ENCODE assay signal across 19 mouse cellular contexts in genomic region chr4:57793989-57794388, GRCm38 (mm10).
A peak's percentile ranks its signal among the peaks of the same experiment; 100 is the strongest.
DNase-seq lines count a peak whose midpoint lies in the region; ATAC-seq and TF ChIP-seq lines count a peak whose summit lies in the region.
"Had no signal": no experiment of that assay in that cellular context is flagged by ENCODE, and none has a peak within 500 bp of the region (broad histone marks: within the 10 kb centered on the region; RNA-seq: fewer than 3 reads in every experiment).

No protein-coding gene starts in this region.

- TF ChIP-seq EP300 in ES-Bruce4 (IDR thresholded peaks at IDR 0.05; ENCODE audit: insufficient read depth, low read depth, low read length), result no peak

- H3K4me3 ChIP-seq in heart, embryonic 14.5 days (ENCODE audit: control insufficient read depth in 1 of 2, insufficient read depth in 1 of 2, low read depth in 1 of 2, low read length in 2 of 2), result no peak overlapping the region
- no peak overlapping the region for H3K4me3 ChIP-seq in ES-Bruce4 (ENCODE audit: low read depth, low read length)
- H3K4me3 ChIP-seq in liver, embryonic 16.5 days (ENCODE audit: low read depth, low read length), result no peak overlapping the region
- H3K4me3 ChIP-seq: forebrain, embryonic 15.5 days; hindbrain, embryonic 12.5 days had no signal

- H3K4me2 ChIP-seq in heart, embryonic 14.5 days (ENCODE audit: low read length), result no peak overlapping the region
- H3K4me2 ChIP-seq in liver, embryonic 16.5 days (ENCODE audit: low read depth, low read length), result peak overlapping the region; percentile 10
- H3K4me2 ChIP-seq: forebrain, embryonic 15.5 days; hindbrain, embryonic 12.5 days had no signal

- DNase-seq in heart, postnatal 4 days, result no peak
- DNase-seq in c-Kit-positive CD71-positive TER-119-negative erythroid progenitor cells, embryonic 14.5 days (ENCODE audit: low read depth), result peak; percentile 34
- no peak for DNase-seq in adrenal gland, postnatal 36 days
- no peak for DNase-seq in right cerebral cortex, postnatal 10 days (ENCODE audit: low spot score in 2 of 2)
- DNase-seq in adipocyte (ENCODE audit: low spot score), result no peak
- DNase-seq: cerebellum, adult 8-10 months; embryo, embryonic 11 days; gastrocnemius, postnatal 10 days; kidney, postnatal 25 days; layer of hippocampus, postnatal 36 days; thymus, adult 2 months had no signal

- peak; percentile 22; the same call in 1 of the 2 replicates for ATAC-seq in heart, embryonic 14.5 days (ENCODE audit: insufficient number of reproducible peaks, insufficient read depth, low FRiP score, low read depth)
- peak; percentile 75 for ATAC-seq in liver, embryonic 16.5 days (ENCODE audit: low read depth)
- ATAC-seq: CD4-positive, CD25-positive, alpha-beta regulatory T cell, adult 4 months; forebrain, embryonic 15.5 days; intestine, embryonic 16.5 days; Patski had no signal

- H3K4me1 ChIP-seq in heart, embryonic 14.5 days (ENCODE audit: control insufficient read depth in 2 of 2, insufficient read depth in 2 of 2, low read length in 2 of 2), result peaks cover 26 to 46% of the 10 kb centered on the region in 2 experiments
- H3K4me1 ChIP-seq in ES-Bruce4 (ENCODE audit: control insufficient read depth, insufficient read depth, low read length), result peaks cover 3% of the 10 kb centered on the region
- H3K4me1 ChIP-seq in liver, embryonic 16.5 days (ENCODE audit: control insufficient read depth, low read depth, low read length), result peaks cover 22% of the 10 kb centered on the region
- H3K4me1 ChIP-seq: forebrain, embryonic 15.5 days had no signal

- no peaks in the 10 kb centered on the region for H3K9me3 ChIP-seq in heart, embryonic 14.5 days (ENCODE audit: control insufficient read depth, low read length)
- H3K9me3 ChIP-seq in ES-Bruce4 (replicated peaks; ENCODE audit: control insufficient read depth, insufficient read depth, low read length, poor library complexity, severe bottlenecking), result no peaks in the 10 kb centered on the region
- H3K9me3 ChIP-seq in liver, embryonic 16.5 days (replicated peaks; ENCODE audit: control insufficient read depth, low read length), result no peaks in the 10 kb centered on the region
- H3K9me3 ChIP-seq: forebrain, embryonic 15.5 days; hindbrain, embryonic 12.5 days had no signal

- H3K27me3 ChIP-seq in heart, embryonic 14.5 days (ENCODE audit: control insufficient read depth, insufficient read depth, low read length), result no peaks in the 10 kb centered on the region
- H3K27me3 ChIP-seq in ES-Bruce4 (ENCODE audit: control insufficient read depth, insufficient read depth, low read length, poor library complexity, severe bottlenecking), result no peaks in the 10 kb centered on the region
- H3K27me3 ChIP-seq in liver, embryonic 16.5 days (ENCODE audit: control insufficient read depth, insufficient read depth, low read depth, low read length), result no peaks in the 10 kb centered on the region
- H3K27me3 ChIP-seq: forebrain, embryonic 15.5 days; hindbrain, embryonic 12.5 days; Patski had no signal

- TF ChIP-seq POLR2A in ES-Bruce4 (IDR thresholded peaks at IDR 0.05; ENCODE audit: insufficient read depth, low read length), result no peak

- no peak overlapping the region for H3K9ac ChIP-seq in heart, embryonic 14.5 days (ENCODE audit: low read length)
- no peak overlapping the region; the same call in 1 of the 2 replicates for H3K9ac ChIP-seq in ES-Bruce4 (ENCODE audit: low read depth, poor library complexity, severe bottlenecking)
- H3K9ac ChIP-seq in liver, embryonic 16.5 days (ENCODE audit: low read depth, low read length), result no peak overlapping the region
- H3K9ac ChIP-seq: forebrain, embryonic 15.5 days; hindbrain, embryonic 12.5 days had no signal

- no peaks in the 10 kb centered on the region; the same call in 1 of the 2 replicates for H3K36me3 ChIP-seq in heart, embryonic 14.5 days (ENCODE audit: control insufficient read depth, insufficient read depth, low read length)
- no peaks in the 10 kb centered on the region for H3K36me3 ChIP-seq in ES-Bruce4 (ENCODE audit: control insufficient read depth, insufficient read depth, low read length, poor library complexity, severe bottlenecking)
- H3K36me3 ChIP-seq in liver, embryonic 16.5 days (ENCODE audit: control insufficient read depth, insufficient read depth), result no peaks in the 10 kb centered on the region
- H3K36me3 ChIP-seq: forebrain, embryonic 15.5 days; hindbrain, embryonic 12.5 days had no signal

- peak overlapping the region; percentile 11 to 13; a peak in 2 of 4 replicates for H3K27ac ChIP-seq in heart, embryonic 14.5 days (replicated peaks in 1 of 2; ENCODE audit: control insufficient read depth in 1 of 2, insufficient read depth in 1 of 2, low read depth in 2 of 2, low read length in 2 of 2)
- H3K27ac ChIP-seq in ES-Bruce4 (ENCODE audit: insufficient read depth, low read length), result peak overlapping the region; percentile 83
- H3K27ac ChIP-seq in liver, embryonic 16.5 days (ENCODE audit: low read length), result peak overlapping the region; percentile 5; the same call in 1 of the 2 replicates
- H3K27ac ChIP-seq: forebrain, embryonic 15.5 days; hindbrain, embryonic 12.5 days had no signal

- 6% methylated on average over 8 of the region's 8 CpGs for WGBS in heart, embryonic 14.5 days
- WGBS in liver, embryonic 16.5 days (ENCODE audit: insufficient replicate concordance), result 20% methylated on average over 8 of the region's 8 CpGs

- no peak for TF ChIP-seq CTCF in ES-Bruce4 (IDR thresholded peaks at IDR 0.05; ENCODE audit: low read depth, low read length)

Comparison
In these comparisons a context has a peak if more than half of its experiments do, and no peak if none do; other contexts are left out.
1. H3K27ac ChIP-seq: peak in every context shown above with its lines; median percentile 83 in ES-Bruce4; 12 in heart, embryonic 14.5 days; 5 in liver, embryonic 16.5 days.